Mouse (Mus musculus): Measurements from ENCODE around the gene Zscan5b. TPM values are rescaled to one million over a fixed set of nuclear protein-coding genes. Genes with fewer than 3 reads are reported as not detected.
"Not testable (repeated sequence)": the region's sequence is repeated elsewhere in the genome, so short reads cannot be mapped to it uniquely, and the experiment has no call there.

The Zscan5b gene
- not detected in 2 replicates for total RNA-seq (2021)
- long read RNA-seq: 0 reads

DNA sequence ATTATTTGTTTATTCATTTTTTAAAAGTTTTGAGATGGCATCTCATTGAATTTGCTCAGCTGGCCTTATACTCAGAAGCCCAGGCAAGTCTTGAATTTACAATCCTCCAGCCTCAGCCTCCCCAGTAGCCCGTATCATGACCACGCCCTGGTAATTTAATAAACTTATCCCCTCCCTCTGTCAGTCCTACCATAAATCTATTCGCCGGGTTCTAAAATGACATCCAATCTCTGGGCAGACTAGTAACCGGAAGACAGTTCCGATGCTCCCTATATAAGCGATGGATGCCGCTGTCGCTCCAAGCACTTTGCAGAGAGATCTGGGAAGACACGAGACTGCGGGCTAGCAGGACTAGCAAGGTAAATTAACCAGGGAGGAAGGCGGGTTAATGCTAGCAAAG is at the start of gene Zscan5b:
Gene Zscan5b, plus strand, starts transcription at position 301 of the 400 bp plus-strand sequence.
- no peak for DNase-seq

DNA sequence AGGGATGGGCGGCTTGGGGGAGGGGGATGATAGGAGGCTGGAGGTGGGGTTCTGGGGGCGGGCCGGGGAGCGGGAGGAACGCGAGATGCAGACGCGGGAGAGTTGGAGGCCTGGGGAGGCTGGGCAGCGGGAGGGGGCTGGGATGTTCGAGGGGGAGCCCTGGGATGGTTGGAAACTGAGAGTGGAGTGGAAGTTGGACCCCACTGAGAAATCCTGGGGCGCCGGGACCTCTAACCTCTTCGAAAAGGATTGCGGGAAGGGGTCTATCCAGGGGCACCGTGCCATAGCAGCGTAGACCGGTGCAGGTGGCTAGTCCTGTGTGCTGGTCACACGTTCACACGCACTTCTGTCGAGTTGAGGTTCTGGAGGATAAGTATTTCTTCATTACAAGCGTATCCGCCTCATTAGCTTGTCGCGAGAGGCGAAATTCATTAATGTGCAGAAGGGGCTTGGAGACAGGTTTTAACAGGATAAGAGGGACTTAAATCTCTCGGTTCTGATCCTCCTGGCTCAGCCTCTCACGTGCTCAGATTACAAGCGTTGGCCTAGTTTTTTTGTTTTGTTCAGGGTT is 49.3 kb upstream of the Zscan5b start:
- DNase-seq: no peak

DNA sequence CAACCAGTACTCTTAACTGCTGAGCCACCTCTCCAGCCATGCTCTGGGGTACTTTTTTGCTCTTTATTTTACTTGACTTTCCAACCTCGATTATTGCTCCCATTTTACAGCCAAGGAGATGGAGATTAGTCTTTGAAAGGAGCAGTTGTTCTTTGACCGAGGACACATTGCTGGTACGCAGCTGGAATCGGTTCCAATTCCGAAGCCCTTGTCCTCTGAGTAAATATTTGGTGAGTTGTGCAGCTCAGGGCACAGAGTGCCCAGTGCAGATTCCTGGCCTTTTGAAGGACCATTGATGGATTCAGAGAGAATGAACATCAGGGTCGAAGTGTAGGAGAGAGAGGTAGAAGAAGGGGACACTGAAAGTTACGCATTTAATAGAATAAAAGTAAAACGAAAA is 48.2 kb upstream of the Zscan5b start:
- DNase-seq: no peak

DNA sequence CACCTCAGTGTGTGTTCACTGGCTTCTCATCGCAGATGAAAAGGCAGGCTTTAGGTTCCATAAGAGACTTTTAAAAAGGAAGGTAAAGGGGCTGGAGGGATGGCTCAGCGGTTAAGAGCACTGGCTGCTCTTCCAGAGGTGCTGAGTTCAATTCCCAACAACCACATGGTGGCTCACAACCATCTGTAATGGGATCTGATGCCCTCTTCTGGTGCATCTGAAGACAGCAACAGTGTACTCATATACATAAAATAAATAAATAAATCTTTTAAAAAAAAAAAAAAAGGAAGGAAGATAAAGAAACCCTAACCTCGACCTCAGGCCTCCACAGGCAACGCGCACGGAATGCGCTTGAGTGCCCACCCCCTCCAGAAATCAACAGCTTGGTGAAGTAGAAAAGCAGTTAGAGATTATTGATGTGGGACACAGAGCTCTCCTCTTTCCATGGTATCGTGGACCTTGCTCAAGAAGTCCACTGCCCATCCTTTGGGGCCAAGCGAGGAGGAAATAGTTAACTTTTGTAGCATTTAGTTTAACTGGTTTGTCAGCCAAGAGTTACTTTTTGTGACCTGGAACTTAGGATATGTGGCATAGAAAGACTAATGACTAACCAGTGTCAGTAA is 47.6 kb upstream of the Zscan5b start:
- not testable (repeated sequence) for DNase-seq

DNA sequence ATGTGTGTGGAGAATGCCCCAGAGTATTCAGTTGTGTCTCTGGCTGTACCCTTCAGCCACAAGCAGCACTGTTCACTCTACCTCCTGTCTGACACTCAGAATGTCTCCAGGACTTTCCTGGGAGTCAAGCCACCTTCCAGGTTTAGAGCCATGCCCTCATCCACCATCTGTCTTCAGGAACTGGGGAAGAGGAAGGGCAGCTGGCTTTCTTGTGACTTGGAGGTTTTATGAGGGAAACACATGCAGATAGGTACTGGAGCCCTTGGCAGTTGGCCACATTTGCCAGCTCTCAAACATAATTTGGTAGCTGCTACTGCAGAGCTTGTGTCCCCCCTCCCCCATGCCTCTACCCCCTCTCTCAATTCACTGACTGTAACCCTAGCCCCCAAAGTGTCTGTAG is 43.1 kb upstream of the Zscan5b start:
- DNase-seq: no peak

DNA sequence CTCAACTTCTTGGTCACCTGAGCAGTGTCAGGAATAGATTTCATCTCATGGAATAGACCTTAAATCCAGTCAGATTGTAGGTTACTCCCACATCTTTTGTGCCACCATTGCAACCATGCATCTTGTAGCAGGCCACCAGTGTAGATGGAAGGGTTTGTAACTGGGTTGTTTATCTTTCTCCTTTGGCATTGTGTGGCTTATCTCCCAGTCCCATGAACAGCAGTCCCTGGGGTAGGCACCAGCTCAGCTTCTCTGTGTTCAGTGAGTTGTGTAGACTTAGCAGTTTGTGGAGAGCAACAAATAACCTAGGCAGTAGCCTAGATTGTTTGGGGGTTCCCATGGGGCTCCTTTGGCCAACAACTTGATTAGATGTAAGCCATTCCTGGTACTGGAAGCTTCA is 39.2 kb upstream of the Zscan5b start:
- DNase-seq: no peak

DNA sequence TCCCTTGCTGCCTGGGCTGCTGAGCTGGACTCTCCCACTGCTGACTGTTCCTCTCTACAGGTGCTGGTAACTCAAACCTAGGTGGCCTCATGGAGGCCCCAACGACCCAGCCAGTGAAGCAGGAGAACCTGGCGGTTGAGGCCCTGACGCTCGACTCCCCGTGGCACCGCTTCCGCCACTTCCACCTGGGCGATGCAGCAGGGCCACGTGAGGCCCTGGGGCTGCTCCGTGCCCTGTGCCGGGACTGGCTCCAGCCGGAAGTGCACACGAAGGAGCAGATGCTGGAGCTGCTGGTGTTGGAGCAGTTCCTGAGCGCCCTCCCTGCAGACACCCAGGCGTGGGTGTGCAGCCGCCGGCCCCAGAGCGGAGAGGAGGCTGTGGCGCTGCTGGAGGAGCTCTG is 38.3 kb upstream of the Zscan5b start:
- DNase-seq: no peak

DNA sequence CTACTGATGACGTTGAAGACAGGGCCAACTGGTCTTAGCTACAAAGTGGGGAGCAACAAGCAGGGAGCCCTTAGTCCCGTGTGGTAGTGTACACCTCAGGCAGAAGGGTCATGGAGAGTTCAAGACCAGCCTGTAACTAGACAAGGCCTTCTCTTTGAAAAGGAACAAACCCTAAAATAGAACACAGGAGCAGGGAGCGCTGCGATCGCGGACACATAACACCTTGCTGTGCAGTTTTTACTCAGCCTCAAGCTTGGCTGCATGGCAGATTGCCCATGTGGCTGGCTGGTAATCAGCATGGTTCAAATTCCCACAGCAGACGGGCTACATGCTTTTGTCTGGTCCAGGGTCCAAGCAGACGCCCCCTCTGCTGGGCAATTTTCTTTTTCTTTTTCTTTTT is 37.6 kb upstream of the Zscan5b start:
- no peak for DNase-seq

DNA sequence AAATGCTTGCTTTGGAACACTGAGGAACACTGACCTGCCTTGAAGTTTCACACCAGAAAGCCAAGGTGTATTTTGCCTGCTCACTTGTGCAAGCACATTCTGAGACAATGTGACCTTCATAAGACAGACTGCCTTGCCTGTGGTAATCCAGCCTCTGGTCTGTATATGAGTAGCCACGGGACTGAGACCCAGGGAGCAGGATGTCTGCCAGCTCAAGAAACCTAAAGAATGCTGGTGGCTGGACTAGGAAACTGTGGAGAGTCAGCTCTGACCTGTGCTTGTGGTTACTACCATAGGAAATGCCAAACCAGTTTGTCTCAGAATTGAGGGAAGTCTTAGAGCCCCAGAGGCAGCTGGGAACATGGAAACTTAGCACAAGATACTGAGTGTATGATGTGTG is 36.7 kb upstream of the Zscan5b start:
- no peak for DNase-seq

DNA sequence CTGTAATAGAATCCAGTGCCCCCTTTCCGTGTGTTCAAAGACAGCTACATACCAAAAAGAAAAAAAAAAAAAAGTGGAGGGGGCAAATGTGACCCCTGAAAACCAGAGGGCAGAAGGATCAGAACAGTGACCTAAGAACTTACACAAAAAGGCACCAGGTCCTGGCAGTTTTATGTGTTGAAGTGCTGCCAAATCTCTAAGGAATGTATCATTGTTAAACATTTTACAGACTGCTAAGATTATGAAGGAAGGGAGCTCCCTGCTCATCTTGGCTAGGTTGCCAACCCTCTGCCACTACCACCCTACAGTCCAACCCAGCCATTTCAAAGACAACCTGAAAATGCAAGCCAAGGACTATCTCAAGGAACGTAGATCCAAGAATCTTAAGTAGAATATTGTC is 35.9 kb upstream of the Zscan5b start:
- DNase-seq: no peak

DNA sequence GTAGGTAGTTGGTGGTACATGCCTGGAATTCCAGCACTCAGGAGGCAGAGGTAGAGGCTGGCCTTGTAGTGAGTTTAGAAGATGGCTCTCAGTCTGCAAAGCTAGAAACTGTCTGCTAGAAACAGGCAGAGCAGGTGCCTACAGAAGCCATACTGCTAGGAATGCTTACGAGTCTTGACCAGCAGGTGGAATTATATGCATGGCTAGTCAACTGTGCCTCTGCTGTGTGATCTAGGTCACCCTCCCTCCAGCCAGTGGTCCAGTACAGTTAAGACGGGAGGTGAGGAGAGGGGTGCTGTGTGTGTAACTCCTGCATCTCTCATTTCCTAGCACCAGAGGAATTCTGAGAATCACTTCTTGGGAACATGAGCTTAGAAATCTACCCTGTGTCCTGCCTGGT is 35.3 kb upstream of the Zscan5b start:
- no peak for DNase-seq

DNA sequence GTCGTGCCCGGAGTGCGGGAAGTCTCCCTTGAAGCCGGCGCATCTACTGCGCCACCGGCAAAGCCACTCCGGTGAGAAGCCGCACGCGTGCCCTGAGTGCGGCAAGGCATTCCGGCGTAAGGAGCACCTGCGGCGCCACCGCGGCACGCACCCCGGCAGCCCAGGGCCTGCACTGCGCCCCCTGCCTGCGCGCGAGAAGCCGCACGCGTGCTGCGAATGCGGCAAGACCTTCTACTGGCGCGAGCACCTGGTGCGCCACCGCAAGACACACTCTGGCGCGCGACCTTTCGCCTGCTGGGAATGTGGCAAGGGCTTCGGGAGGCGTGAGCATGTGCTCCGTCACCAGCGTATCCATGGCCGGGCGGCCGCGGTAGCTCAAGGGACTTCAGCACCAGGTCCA is 32.5 kb upstream of the Zscan5b start:
- no peak for DNase-seq

DNA sequence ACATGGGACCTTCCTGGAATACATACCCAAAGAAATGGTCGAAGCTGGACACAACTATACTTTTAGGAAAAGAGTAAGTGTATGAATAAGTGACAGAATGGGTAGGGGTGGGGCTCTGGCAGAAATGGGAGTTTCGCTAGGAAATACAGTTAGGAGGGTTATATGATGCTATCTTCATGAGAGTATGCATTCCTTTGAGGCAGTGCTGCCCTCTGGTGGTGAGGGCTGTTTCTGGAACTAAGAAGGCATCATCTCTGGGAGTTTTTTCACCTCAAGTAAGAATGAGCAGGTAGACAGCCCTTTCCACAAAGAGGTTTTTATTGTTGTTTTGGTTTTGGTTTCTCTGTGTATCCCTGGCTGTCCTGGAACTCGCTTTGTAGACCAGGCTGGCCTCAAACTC is 30.7 kb upstream of the Zscan5b start:
- DNase-seq: peak; percentile 86

DNA sequence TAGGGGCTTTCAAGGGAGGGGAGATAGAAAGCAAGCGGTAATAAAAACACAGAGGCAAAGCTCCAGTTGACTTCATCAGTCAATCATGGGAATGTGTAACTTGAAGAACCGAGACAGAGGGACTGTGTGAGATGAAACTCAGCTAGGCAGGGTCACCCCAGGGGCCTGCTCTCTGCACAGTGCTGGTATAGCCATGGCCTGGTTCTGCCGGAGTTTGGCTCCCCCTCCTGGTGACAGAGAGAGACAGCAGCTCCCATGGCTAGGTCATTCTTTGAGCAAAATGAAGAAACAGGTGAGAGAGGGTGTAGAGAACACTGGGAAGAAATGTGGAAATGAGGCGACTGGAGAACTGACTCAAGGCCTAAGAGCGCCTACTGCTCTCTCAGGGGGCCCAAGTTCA is 27.9 kb upstream of the Zscan5b start:
- DNase-seq: peak; percentile 63

DNA sequence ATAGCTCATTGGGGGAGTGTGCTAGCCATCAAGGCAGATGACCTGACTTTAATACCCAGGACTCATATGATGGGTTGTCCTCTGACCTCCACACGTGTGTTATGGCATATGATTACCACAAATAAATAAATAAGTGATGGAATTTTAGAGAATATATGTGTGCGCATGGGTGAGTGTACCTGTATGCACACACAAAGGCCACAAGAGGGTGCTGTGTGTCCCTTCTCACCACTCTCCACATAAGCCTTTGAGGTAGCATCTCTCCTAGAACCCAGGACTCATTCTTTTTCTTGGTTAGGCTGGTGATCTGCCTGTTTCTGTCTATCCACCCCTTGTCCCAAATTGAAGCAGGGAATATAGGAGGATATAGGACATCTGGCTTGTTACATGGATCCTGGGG is 26.3 kb upstream of the Zscan5b start:
- no peak for DNase-seq

DNA sequence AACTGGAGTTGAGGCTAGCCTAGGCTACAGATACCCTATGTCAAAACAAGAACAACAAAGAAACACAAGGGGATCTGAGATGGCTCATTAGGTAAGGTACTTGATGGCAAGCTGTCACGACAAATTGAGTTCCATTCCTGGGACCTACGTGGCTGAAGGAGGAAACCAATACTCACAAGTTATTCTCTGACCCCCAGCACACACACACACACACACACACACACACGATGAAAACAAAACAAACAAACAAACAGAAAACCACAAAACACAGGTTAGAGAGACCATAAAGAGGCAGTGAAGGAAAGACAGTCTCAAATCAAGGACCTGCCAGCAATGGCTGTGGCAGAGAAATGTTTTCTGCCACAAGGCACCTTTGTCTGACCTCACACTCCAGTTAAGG is 25.3 kb upstream of the Zscan5b start, which contains the start of gene Galp:
Gene Galp, plus strand, starts transcription at position 301 of the 400 bp plus-strand sequence.
- DNase-seq: no peak

DNA sequence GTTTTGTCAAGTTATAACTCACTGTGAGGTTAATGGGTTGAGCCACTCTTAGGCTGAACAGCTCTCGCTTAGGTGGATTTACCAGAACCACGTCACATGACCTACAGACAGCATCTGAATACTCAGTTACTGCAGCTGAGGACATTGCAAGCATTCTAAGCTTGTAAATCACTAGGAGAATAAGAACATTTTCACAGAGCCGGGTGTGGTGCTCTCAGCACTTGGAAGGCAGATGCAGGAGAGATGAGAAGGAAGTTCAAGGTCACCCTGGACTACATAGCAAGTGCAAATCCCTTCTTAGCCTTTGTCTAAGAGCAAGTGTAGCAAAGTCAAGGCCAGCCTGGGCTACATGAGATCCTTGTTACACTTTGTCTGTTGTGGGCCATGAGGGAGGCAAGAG is 17.9 kb upstream of the Zscan5b start:
- DNase-seq: no peak

DNA sequence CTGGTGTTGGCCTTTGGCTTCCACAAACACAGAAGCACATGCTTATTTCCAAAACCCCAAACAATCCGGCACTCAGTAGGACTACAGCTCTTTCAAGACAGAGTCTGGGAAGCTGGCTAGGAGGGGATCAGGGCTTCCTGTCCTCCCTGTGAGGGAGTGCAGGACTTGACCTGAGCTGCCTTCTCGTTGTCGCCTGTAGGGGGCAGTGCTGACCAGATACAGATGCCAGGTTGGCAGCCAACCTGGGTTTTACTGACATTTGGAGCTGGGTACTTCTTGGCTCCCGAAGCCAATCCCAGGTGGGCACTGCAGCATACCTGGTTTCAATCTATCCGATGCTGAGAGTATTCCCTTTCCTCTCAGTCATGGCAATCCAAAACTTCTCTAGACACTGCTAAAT is 8.9 kb upstream of the Zscan5b start:
- peak; percentile 54 for DNase-seq

DNA sequence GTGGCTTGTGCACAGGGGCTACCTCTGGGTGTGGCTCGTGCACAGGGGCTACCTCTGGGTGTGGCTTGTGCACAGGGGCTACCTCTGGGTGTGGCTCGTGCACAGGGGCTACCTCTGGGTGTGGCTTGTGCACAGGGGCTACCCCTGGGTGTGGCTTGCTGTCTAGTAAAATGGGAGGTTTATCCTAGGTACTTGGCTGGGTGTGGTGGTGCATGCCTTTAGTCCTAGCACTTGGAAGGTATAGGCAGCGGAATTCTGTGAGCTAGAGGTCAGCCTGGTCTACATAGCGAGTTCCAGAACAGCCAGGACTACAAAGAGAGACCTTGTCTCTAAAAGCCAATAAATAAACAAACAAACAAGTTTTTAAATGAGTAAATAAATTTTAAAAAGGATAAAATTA is 7.4 kb upstream of the Zscan5b start:
- DNase-seq: not testable (repeated sequence)

DNA sequence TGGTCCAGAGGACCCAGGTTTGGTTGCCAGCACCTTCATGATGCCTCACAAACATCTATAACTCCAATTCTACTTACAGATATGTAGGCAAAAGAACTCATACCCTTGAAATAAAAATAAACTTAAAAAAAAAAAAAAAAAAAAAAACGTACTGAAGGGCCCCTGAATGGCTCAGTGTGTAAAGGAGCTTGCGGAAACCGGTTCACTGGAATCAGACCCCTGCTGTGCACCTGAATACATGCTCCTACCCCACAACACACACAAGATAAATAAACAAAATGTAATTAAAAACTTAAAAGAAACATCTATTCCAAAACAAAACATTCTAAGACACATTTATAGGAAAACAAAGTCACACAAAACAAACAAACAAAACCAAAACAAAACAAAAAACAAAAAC is 1.9 kb upstream of the Zscan5b start:
- no peak for DNase-seq

DNA sequence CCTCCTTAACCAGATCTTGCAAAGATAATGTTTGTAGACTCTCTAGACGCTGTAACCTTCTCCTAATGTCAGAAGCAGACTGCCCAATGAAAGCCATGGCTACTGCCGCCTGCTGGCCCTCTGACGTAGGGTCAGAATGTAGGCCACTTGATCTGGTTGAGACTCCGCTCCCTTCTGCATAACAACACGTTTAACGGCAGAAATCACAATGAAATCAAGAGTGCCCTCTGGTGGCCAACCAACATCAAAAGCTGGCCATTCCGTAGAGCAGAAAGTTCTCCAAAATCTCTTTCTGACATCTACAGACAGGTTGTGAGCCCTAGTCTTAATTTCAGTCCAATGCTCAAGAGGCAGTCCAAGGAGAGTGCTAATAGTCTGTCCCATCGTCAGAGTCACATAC is 6.4 kb downstream of the Zscan5b start:
- DNase-seq: peak; percentile 3

DNA sequence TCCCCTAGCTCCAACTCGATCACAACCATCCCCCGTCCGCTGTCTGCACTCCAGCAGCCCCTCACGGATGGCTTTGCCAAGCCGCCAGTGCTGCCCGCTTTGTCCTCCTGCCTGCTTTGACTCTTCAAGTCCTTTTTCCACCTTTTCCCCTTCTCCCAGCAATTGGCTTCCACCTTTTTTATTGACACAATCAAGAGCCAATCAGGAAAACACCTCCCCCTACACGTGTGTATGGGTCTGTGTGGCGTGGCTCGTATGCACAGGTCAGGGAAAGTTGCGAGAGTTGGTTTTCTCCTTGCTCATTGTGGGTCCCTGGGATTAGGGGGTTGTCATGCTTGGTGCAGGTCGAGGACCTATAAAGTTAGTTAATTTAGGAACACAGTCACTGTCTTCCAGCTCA is 17.7 kb downstream of the Zscan5b start:
- no peak for DNase-seq

DNA sequence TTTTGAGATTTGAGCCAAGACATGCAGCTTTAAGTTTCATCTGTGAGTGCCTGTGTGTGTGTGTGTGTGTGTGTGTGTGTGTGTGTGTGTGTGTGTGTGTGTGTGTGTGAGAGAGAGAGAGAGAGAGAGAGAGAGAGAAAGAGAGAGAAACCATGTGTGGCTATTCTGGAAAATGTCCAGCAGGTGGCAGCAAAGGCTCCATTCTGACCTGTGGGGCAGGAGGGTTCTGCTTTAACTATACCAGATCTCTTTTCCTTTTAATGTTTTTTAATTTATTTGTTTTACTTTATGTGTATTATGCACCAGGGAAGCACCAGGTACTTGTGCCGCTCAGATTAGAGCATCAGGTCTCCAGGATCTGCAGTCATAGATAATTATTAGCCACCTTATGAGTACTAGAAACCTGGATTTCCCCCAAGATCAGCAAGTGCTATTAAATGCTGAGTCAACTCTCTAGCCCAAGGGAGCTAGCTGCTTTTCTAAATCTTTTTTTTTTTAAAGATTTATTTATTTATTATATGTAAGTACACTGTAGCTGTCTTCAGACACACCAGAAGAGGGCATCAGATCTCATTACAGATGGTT is 18.9 kb downstream of the Zscan5b start:
- DNase-seq: peak; percentile 46

Measured in adrenal gland, postnatal 25 days (tissue).